Mouse (Mus musculus): ENCODE results near the gene Cryab. TPM values are rescaled to one million over a fixed set of nuclear protein-coding genes. Genes with fewer than 3 reads are reported as not detected.

Gene Cryab
- 64.2 and 69.0 TPM in 2 replicates for polyA plus RNA-seq (2015; fragmentation: Nextera tagmentation; extraction: Ambion mirVana)

DNA sequence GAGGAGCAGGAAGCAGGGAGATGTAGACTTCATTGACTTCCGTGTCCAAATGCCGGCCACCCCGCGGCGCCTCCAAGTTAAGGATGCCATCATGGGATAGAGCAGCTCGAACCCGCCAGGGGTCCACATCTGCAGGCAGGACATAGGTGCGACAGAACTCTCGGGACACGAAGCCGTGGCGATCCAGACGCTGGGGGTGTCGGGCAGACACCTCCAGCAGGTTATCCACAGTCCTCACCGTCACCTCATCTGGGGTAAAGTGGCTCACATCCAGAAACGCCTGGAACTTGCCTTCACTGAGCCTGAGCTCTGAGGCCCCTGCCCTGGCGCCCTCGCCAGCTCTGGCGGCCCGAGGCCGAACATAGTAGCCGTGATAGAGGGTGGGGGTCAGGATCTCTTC is at the start of gene Cryab:
Gene Cryab, plus strand, starts transcription at position 3 of the 400 bp plus-strand sequence.

DNA sequence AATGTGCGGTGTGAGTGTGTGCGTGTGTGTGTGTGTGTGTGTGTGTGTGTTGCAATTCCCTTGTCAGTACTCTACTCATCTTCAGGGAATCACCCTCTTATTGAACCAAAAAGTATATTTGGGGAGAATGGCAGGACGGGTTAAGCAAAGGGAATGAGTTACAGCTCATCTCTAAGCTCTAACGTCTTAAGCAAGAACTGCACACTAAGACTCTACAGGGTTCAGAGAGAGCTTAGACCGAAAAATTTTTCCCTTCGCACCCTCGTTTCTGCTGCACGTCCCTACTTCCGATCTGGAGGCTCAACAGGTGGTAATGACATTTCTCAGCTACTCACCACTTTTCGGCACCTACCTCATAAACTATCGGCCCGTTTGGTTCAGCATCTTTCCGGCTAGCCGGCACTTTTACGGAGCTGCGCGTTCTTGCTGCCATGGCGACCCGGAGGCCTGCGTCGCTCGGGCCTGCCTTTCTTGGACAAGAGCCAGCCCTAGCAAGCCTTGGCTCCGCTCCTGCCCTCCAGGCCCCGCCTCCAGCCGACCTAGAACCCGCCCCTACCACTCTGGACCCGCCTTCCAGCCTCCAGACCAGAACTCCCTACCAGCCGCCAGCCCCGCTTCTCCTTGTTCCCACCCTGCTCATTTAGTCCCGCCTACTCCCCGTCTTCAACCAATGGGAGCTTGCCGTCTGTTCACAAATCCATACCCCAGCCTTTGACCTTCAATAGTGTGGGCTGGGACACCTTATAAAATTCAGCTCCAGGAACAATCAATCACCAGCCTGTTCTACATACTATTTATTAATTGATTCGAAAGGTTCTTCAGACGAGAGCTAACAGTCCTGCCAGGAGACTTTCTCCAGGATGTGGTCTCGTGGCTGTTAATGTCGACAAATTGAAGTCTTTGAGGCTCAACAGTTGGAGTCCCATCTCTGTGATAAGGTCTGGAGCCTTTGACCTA is 11.9 kb upstream of the Cryab start, which contains the start of gene Dixdc1:
Gene Dixdc1, minus strand, starts transcription at position 604 of the 957 bp plus-strand sequence.

DNA sequence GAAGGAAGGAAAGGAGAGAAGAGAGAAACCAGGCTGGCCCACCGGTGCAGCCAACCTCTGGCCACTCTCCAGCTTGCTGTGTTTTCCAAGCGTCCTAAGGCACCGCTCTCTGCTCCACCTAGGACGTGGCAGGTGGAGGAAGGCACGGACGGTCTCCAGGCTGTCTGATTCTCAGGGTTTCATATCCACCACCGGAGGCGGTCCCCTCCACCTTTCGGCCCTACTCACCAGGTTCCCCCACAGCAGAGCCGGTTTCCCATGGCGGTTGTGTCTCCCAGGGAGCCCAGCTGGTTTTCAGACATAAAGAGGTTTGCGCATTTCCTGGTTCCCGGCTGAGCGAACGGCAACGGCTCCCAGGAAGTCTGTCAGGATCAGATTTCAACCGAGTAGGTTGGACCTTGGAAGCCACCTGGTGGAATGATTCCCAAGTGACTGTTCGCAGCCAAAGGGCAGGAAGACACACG is 4.9 kb upstream of the Cryab start, which contains the start of gene 2310030G06Rik:
Gene 2310030G06Rik, minus strand, starts transcription at position 323 of the 464 bp plus-strand sequence.

GRCm38 (mm10) chr9:50752054-50752602 is 1.0 kb downstream of the Cryab start, which contains the start of gene Hspb2:
Hspb2 (minus strand) TSS chr9:50752354.

DNA sequence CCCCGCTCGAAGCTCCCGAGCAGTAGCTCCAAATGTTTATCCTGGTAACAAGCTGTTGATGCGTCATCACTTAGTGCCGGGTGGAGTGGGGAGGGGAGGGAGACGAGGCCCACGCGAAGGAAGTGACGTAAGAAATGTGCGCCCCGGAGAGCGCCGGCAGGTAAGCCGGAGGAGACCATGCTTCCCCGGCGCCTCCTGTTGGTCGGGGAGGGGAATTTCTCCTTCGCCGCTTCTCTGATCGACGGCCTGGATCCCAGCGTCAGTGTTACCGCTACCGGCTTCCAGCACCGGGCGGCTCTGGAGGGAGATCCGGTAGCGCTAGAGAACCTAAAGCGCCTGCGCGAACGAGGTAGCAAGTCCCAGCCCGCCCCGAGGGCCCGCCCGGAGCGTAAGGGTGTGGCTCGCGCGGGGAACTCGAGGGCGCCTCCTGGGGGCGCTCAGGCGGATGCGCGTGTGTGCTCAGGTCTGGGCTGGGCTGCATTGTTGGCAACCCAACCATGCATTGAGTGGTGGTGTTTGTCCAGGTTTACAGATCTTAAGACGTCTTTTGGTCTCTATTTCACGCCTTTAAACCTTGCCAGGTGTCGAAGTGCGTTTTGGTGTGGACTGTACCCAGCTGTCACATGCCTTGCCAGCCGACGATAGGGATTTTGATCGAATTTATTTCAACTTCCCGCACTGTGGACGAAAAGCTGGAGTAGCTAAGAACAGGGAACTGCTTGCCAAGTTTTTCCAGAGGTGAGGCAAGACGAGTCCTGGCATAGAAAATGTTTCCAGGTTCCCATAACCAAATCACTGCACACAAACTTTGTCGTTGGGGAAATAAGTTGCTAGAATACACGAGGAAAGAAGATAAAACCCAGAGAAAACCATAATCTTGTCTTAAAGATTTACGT is 17.2 kb downstream of the Cryab start, which contains the start of gene Fdxacb1:
Gene Fdxacb1, plus strand, starts transcription at position 130 of the 896 bp plus-strand sequence.

DNA sequence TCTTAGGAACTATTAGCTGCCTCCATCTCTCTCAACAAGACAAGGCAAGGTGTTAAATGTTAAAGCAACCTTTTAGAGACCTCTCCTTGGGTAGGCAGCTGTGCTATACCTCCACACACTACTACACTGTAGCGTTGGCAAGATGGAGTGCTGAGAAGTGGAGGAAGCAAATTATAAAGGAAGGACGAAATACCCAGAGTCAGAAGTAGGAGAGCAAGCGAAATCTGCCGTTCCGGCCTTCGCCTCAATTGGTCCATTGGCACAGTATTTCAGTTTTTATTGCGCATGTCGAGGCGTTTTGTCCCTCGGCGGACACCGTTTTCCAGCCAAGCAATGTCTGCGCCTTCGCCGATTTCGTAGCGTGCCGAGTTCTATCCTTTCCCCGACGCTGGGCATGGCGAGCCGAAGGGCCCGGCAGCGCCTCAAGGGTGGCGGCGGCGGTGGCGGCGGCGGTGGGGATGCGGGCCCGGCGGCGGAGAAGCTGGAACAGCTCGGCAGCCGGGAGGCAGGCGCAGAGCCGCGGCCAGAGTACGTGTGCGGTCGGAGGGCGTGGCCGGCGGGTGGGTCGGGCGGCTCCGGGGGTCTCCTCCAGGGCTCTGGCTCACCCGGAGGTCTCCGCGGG is 24.0 kb downstream of the Cryab start, which contains the start of the genes Alg9 and 1110032A03Rik:
Gene Alg9, plus strand, starts transcription at position 29 of the 622 bp plus-strand sequence.
Gene 1110032A03Rik, minus strand, starts transcription at position 530 of the 622 bp plus-strand sequence.

Other genes starting within 250 kb of the Cryab start
- 97.8 and 101 TPM in 2 replicates for gene Pts, start 222.6 kb upstream of the Cryab start, polyA plus RNA-seq (2015; fragmentation: Nextera tagmentation; extraction: Ambion mirVana)
- gene Il18, start 196.5 kb upstream of the Cryab start, polyA plus RNA-seq (2015; fragmentation: Nextera tagmentation; extraction: Ambion mirVana): 37.1 and 50.8 TPM in 2 replicates
- gene Bco2, start 196.1 kb upstream of the Cryab start, polyA plus RNA-seq (2015; fragmentation: Nextera tagmentation; extraction: Ambion mirVana): 0.42 and 0.55 TPM in 2 replicates
- 0.46 TPM in 1 of 2 replicates, not detected in the other for gene Tex12, start 190.0 kb upstream of the Cryab start, polyA plus RNA-seq (2015; fragmentation: Nextera tagmentation; extraction: Ambion mirVana)
- 353 and 365 TPM in 2 replicates for gene Sdhd, start 147.5 kb upstream of the Cryab start, polyA plus RNA-seq (2015; fragmentation: Nextera tagmentation; extraction: Ambion mirVana)
- 492 and 511 TPM in 2 replicates for gene Timm8b, start 147.4 kb upstream of the Cryab start, polyA plus RNA-seq (2015; fragmentation: Nextera tagmentation; extraction: Ambion mirVana)
- 4.5 and 6.8 TPM in 2 replicates for gene Pih1d2, start 134.0 kb upstream of the Cryab start, polyA plus RNA-seq (2015; fragmentation: Nextera tagmentation; extraction: Ambion mirVana)
- gene Nkapd1, start 133.9 kb upstream of the Cryab start, polyA plus RNA-seq (2015; fragmentation: Nextera tagmentation; extraction: Ambion mirVana): 22.0 and 22.5 TPM in 2 replicates
- 73.7 and 79.1 TPM in 2 replicates for gene Dlat, start 91.5 kb upstream of the Cryab start, polyA plus RNA-seq (2015; fragmentation: Nextera tagmentation; extraction: Ambion mirVana)
- gene Dixdc1, start 11.8 kb upstream of the Cryab start, polyA plus RNA-seq (2015; fragmentation: Nextera tagmentation; extraction: Ambion mirVana): 25.4 and 27.9 TPM in 2 replicates
- gene 2310030G06Rik, start 4.8 kb upstream of the Cryab start, polyA plus RNA-seq (2015; fragmentation: Nextera tagmentation; extraction: Ambion mirVana): 2.3 and 3.6 TPM in 2 replicates
- gene Hspb2, start 1.0 kb downstream of the Cryab start, polyA plus RNA-seq (2015; fragmentation: Nextera tagmentation; extraction: Ambion mirVana): 3.3 and 4.1 TPM in 2 replicates
- gene Fdxacb1, start 16.9 kb downstream of the Cryab start, polyA plus RNA-seq (2015; fragmentation: Nextera tagmentation; extraction: Ambion mirVana): 7.9 and 8.8 TPM in 2 replicates
- 47.7 and 52.7 TPM in 2 replicates for gene Alg9, start 23.7 kb downstream of the Cryab start, polyA plus RNA-seq (2015; fragmentation: Nextera tagmentation; extraction: Ambion mirVana)
- gene 1110032A03Rik, start 24.2 kb downstream of the Cryab start, polyA plus RNA-seq (2015; fragmentation: Nextera tagmentation; extraction: Ambion mirVana): 64.4 and 69.0 TPM in 2 replicates
- 28.7 and 29.8 TPM in 2 replicates for gene Ppp2r1b, start 94.0 kb downstream of the Cryab start, polyA plus RNA-seq (2015; fragmentation: Nextera tagmentation; extraction: Ambion mirVana)